Mouse (Mus musculus): ENCODE results near the gene Abraxas2.

Abraxas2 gene

DNA sequence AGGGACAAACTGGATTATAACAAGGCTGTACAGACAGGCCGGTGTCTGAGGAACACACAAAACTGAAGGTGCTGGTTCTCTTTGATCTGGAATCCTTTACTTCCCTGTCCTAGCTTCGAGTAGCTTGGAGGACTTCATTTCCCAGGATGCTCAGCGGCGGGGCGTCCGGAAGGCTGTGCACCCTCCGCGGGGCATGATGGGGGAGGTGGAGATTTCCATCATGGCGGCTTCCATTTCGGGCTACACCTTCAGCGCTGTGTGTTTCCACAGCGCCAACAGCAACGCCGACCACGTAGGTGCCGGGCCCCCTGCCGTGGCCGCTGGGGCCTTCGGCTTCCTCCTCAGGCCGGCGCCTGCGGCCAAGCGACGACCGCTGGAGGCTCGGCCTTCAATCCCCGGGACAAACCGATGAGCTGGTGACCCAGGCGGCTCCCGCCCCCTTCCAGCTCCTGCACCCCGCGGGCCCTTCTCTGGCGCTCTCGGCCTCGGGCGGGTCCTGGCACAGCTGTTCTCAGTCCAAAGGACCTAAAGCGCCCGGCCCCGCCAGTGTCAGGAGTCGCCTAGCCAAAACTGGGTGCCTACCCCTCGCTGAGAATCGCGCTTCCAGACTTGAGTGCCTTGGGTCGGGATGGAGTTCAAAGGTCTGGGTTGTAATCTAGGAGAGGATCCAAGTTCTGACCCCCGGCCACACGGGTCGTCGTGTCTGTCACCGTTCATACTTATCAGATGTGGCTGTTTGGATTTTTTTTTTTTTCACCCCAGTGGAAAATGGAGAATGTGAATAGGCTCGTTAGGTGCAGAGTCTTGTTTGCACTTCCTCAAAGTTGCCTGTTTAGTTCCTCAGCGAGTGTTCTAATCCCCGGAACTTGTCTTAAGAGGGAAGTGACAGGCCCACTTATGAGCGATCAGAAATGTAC is at the start of gene Abraxas2:
Gene Abraxas2, plus strand, starts transcription at position 184 of the 917 bp plus-strand sequence.
- DNase-seq = peak; percentile 88

DNA sequence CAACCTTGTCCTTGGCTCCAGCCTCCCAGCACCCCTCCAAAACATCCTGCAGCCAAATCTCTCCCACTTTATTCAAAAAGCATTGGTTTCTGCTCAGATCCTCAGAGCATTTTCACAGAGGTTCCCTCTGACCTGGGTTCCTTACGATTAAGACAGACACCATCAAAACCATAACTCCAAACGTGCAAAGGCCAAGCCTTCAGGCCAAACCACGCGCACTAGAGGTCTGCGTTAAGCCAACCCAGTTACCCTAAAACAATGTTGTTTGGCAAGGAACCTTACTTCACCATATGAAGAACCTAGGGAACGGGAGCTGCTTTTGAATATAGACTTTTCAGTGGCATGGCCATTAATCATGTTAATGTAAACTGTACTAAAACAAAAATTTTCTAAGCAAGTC is 49.3 kb upstream of the Abraxas2 start:
- DNase-seq = no peak

DNA sequence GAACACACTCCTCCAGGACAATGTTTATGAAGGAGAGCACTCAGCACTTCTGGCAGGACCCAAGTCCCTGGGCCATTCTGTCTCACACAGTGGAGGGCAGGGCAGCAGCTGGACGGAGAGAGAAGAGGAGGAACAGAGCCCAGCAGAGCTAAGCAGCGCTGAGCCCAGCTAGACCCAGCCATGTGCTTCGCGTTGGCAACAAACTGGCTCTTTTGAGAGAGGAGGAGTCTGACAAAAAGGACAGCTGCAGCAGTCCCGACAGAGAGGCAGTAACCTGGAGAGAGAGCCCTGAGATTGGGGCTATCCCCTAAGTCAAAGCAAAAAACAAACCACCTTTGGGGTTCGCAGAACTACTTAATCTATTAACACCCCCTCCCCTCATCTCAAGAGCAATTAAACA is 48.7 kb upstream of the Abraxas2 start:
- peak; percentile 57 for DNase-seq

DNA sequence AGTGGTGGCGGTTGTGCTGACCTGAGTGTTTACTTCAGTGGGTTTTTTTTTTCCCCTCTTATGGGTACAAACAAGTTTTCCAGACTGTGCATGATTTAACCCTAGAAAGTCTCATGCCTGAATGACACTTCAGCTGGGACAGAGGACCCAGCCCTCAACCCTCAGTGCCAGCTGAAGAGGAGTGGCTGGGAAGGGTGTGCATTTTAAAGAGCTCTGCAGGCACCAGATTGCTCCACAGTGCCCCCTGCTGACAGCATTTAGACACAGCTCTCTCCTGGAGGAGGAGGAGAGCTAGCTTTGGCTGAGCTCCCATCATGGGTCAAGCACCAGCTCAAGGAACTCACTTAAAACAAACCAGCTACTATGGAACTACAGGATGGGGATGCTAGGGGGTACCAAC is 48.1 kb upstream of the Abraxas2 start:
- DNase-seq = peak; percentile 89

DNA sequence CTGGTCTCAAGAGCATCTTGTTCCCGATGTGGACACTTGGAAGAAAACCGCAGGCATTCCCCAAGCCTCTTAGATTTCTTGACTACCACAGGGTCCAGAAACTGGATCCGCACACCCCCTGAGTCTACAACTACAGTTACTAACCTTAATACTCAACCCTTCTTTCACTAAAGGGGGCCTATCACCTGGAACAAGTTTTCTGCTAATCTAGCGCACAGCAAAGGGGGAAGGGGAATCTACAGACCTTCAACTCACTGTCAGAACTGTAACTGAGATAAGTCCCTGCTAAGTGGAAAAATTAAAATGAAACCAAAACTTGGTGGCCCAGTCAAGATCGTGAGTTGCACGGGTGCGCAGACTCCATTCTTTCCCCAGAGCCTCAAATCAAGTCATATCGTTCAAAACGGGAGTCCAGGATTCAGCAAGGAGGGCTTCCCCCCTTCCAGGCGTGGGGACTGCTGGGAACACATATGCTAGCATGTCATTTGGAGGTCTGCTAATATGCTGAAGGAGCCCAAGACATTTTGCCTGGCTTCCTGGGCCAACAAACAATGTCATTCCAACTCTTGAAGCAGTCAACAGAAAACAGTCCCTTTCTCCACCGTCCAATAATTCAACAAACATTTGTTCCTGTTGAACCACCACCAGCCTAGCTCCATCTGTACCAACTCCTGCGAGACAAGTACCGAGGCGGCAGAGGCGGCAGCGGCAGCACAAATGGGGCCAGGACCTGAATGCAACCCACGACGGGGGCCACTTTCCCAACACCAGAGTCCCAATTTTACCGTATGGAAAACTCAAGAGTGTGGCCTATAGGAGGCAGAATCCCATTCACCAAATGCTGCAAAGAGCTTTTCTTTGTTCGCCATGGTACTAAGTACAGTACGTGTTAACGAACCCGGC is 47.1 kb upstream of the Abraxas2 start:
- DNase-seq = no peak

DNA sequence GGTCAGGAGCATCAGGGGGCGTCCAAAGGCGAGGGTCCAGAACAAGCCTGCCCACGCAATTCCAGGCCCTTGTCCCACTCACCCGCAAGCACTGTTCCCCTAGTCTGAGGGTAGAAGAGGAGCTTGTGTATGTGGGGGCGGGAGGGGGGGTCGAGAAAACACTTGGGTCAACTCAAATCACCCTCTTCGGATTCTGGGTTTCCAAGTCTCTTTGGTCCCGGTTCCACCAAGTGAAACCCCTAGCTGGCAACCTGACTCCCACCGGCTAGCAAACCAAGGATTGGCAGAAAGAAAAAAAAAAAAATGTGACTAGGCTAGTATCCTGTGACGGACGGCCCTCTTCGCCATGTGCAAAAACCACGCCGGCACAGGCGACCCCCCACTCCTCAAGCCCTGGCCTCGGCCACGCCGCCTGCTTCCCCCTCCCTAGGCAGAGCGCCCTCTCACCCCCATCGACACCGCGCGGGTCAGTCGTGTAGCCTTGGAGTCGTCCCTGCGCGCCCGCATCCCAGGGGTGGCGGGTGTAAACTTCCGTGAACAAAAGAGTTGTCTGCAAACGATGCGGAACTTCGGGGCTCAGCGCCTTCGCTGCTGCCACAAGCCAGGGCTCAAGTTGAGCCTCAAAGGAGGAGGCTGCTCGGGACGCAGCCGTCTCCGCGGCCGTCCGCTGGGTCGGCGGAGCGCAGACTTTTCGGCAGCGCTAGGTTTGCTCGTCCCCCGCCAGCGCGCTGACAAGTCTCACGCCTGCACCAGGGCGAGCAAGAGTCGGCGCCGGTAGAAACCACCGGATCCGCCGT is 46.2 kb upstream of the Abraxas2 start:
- peak; percentile 42 for DNase-seq

DNA sequence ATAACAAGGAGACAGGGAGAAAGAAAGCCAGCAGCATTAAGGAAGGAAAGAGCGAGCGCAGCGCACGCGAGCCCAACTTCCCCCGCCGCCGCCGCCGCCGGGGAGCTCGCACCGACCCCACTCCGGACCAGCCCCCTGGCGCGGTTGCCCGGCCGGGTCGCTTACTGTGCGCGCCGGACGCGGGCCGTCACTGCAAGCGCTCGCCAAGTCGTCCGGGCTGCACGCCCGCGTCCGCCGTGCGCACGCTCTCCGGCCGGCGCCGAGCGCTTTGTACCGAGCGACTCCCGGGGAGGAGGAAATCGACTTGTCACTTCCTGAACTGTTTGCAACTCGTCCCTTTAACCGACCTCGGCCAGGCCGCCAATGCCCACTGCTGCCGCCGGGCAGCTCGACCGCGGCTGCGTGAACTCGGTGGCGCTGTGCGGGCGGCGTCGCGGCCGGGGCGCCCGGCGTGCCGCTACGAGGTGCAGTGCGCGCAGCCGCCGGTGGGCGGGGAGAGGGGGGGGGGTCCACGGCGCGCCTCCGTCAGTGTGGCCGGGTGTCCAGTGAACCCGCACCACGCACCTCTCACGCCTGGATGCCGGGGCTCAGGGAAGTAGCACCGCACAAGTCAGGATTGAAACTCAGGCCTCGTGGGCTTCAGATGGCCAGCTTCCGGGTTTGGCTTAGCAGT is 45.5 kb upstream of the Abraxas2 start, which contains the start of gene Fam53b:
Gene Fam53b, minus strand, starts transcription at position 471 of the 673 bp plus-strand sequence.
- DNase-seq = peak; percentile 76

DNA sequence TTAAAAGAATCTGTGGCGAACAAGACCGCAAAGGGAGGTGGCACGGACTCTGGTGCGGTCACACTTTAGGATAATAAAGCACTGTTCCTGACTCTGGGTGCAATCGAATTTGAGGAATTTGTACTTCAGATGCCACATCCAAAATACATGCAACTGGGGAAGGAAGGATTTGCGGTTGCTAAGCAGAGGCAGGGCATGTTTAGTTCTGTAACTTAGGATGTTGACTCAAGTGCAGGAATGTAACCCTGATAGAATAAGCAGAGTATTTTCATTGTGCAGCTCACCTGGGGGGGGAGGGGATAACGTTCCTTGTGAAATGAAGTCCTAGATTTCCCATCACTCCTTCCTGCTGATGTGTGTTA is 45.0 kb upstream of the Abraxas2 start:
- DNase-seq = no peak

DNA sequence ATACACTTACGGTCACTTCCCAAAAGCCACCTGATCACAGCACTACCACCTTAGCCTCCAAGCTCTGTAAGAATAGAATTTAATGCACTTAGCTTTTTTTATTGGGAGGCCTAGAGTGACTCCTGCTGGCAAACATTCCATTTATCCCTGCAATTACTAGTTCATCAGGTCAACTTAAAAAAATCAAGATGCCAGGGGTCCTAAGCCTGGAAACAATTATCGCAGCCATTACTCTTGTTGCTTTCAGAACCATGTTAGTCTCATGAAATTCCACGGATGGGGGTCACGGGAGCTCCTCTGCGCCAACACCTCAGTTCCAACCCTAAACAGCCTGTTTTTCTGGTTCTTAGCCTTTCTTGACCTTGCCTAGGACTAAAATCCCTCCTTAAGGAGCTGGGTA is 43.9 kb upstream of the Abraxas2 start:
- no peak for DNase-seq

DNA sequence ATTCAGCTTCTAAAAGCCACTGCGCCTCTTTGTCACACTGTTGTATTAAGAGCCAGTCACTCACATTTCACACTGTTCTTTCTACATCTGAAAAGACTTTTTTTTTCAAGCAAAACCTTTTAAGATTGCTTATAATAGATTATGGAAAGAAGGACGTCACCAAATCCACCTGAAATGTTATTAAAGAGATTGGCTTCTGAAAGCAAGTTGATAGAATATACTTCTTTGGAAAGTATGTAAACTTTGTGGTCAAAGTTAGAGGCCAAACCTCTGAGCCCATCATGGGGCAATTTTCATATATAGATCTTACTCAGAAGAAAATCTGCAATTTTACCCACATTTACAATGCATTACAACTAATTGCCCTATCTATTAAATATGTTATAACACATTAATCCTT is 42.5 kb upstream of the Abraxas2 start:
- no peak for DNase-seq

DNA sequence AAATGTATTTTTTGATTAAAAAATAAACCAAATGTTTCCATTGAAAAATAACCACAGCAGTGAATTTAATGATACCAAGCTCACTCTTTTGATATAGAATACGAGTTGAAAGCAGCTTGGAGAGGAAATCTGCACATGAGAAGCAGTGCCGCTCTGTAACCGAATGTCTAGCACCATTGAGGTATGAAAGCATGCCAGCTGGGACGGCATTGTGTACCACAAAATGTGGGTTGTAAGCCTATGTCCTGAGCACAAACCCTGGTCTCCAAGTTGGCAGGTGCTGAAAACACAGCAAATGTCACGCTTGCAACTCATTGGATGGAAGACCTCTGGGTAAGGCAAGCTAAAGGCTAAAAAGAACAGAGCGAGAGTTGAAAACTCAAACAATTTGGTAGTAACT is 42.0 kb upstream of the Abraxas2 start:
- DNase-seq = no peak

DNA sequence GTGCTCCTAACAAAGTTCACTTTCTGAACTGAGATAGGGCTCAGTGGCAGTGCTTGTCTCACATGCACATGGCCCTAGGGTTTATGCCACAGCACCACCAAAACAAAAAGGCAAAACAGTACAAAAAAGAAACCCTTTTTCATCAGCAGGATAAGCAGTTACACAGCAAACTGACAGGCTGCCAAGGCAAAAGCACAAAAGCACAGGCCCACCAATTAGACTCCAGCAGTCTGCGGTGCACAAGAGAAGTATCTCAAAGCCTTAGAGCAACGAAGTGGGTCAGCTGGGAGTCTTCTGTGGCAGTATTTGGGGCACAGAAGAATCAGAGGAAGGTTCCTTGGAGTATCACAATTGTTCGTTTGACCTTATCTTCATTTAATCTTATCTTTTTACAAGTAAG is 38.3 kb upstream of the Abraxas2 start:
- no peak for DNase-seq

DNA sequence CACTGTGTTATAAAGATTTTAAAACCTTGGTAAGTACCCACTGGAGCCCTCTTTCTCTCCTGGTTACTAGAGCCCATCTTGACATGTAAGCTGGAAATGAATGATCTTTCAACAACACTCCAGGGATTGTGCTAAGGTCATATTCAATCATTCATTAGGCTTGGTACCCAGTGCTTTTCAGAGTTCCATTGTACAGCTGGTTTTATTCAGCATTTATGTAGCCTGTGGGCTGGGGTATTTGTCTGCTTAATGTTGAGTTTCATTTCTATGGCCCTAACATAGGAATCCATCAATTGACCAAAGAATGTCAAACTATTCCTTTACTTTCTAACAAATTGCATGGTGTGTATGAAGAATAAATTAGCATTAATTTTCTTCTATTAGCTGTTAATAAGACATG is 35.2 kb upstream of the Abraxas2 start:
- no peak for DNase-seq

DNA sequence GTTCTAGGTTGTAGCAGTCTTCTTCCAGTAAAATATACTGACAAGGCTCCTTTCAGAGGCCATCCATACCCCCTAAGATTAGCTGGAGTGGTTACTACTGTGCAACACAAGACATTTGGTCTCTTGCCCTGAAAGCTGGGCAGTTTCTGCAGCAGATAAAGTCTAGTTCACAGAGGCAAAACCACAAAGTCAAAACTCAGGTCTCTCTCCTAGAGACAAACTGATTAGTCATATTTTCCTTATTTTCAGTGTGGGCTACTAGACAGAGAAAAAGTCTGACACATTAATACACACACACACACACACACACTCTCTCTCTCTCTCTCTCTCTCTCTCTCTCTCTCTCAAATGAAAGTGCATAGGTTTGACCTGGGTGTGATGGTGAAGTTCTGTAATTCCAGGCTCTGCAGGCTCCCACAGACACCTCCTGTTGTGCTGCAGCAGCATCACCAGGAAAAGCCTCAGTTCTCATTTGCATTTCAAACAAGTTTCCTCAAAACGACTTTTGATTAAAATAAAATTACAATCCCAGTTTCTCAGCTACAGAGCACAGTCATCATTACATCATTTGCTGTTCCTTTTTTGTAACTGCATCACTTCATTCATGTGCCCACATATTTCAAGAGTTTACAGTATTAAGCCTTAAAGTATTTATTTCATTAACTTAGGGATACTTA is 34.5 kb upstream of the Abraxas2 start:
- no peak for DNase-seq

DNA sequence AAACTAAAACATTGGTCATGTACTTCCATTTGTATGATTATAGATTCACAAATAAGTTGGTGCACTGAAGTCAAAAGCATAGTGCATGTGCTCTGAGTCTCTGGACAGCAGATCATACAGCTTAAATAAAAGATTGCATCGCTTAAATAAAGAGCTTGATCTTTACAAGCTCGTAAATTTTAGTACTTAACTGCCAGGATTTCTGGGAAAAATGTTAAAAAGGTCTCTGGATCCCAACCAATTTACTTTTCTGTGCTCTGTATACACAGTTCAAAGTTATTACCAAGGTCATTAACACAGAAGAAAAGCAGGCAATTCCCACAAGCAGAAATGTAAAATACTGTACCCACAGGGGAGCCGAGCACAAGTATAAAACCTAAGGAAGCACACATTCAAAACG is 28.1 kb upstream of the Abraxas2 start:
- DNase-seq = no peak

DNA sequence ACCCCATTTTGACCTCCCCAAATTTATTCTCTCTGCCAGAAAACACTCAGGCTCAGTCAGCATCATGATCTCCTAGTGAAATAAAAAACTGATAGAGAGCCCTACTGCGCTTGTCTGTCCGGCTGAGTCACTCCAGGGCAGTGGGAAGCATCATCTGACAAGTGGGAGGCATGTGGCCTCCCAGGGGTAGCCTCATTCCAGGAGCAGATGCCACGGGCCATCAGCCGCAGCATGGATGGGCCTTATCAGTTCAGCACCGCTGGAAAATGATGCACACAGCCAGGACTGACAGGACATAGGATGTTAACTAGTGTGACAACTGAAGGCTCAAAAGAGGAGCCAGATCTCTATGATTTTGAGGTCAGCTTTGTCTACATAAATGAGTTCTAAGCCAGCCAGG is 17.7 kb upstream of the Abraxas2 start:
- no peak for DNase-seq

DNA sequence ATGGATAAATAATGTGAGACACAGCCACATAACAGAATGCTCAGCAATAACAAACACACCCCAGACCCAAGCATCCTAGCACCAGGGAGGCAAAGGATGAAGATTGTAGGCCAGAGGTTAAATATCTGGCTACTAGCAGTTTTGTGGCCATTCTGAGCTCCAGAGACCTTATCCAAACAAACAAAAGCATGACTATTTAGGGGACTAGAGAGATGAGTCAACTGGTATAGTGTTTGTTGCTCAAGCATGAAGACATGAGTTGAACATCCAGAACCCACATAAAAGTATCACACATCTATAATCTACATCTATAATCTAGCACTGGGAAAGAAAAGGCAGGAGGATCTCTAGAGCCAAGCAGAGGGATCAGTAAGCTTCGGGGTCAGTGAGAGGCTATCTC is 16.6 kb upstream of the Abraxas2 start:
- DNase-seq = no peak

DNA sequence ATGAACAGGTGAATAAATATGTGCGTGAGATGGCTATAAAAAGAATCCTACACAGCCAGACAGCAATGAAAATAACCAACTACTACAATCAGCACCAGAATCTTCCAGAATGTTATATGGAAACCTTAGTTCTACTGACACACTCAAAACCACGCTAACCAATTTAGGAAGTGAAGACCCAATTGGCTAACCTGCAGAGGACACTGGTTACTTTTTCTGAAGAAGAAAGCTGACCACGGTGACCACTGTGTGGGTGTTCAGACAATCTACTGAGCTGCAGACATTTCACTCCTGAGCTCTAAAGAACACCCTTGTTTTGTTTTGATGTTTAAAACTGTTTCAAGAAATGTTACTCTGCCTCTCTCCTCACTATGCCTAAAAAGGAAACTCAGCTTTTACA is 15.9 kb upstream of the Abraxas2 start:
- DNase-seq = no peak

DNA sequence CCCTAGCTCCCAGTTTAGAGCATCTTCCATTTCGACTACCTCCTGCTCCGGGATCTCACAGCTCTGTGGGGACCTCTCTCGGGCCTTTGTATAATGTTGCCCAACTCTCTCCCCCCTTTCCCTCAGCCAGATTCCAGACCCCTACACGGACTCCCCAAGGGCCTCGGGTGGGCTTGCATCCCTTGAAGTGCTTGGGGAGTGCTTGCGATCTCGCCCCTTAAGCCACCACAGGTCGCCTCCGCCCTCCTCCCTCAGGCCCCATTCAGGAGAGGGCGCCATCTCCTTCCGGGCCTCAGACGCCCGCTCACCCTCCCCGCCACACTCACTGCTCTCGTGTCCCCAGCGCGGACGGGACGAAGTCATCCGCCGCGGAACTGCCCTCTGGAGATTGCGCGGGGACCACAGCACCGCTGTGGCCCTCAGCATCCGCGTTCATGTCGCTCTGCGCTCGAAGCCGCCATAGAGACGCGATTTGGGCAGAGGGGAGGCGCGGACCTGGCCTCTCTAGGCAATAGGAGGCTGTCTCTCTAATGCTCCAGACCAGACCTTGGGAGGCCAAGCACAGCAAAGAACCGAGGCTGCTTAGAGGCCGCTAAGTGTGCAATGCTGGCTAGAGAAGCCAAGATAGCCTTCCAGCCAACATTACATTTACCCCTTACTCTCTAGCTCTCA is 6.7 kb upstream of the Abraxas2 start, which contains the start of gene Eef1akmt2:
Gene Eef1akmt2, minus strand, starts transcription at position 501 of the 672 bp plus-strand sequence.
- DNase-seq = peak; percentile 86

DNA sequence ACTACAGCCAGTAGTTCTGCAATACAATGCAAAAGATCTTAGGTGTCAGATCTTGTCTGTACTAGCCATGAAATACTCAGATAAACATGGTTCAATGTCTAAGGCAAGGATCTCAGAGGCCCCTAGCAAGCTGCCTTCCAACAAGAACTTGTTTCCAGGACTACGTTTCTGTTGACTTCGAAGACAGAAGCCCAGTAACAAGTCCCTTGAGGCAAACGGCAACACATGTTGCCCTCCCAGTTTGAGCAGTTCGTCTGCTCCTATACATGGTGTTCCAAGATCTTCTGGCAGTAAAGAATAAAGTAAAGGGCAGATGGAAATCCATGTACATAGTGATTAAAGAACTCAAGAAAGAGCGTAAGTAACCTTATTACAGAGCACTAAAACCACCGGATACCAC is 5.7 kb upstream of the Abraxas2 start:
- no peak for DNase-seq

DNA sequence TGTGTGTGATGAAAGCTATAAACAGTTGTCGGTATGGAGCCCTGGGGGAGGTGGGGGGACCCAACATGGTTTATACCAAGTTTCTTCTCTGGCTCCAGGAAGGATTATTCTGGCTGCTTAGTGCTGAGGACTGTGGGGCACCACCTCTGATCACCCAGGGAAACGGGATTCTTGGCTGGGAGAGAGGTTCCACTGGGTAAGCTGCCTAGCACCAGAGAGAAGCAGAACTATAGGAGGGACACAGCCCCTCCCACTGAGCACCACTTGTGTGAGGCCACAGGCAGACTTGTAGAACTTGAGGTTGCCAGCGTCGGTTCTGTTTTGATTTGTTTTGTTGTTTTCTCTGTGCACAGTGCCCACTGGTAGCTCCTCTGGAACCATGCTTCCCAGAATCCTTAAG is 5.1 kb upstream of the Abraxas2 start:
- no peak for DNase-seq

All from kidney, adult 11 months (tissue).